Mouse (Mus musculus) intestine, embryonic 15.5 days (tissue): ENCODE results near the gene Fstl3. TPM values are rescaled to one million over a fixed set of nuclear protein-coding genes. Genes with fewer than 3 reads are reported as not detected.

Experiments
- ATAC-seq: fragments of 200-750 bp; cut with Nextera tagmentation; 2 replicates; pipeline ENCODE4 v1.8.0; 2017; ENCODE audit warnings: moderate TSS enrichment, moderate library complexity
- H3K27ac ChIP-seq: fragments of 300-500 bp; sonication (generic); 2 replicates; pipeline ENCODE4 v1.5.1; 2015; ENCODE audit warnings: mild to moderate bottlenecking, inconsistent platforms
- H3K27me3 ChIP-seq: fragments of 300-500 bp; sonication (generic); replicated peaks from 2 replicates; pipeline ENCODE4 v1.6.1; 2015; ENCODE audit warnings: inconsistent platforms
- H3K36me3 ChIP-seq: fragments of 300-500 bp; sonication (generic); 2 replicates; pipeline ENCODE4 v1.6.1; 2015; ENCODE audit warnings: inconsistent platforms
- H3K4me1 ChIP-seq: fragments of 300-500 bp; sonication (generic); replicated peaks from 2 replicates; pipeline ENCODE4 v1.6.1; 2015; ENCODE audit warnings: inconsistent platforms
- H3K4me2 ChIP-seq: fragments of 300-500 bp; sonication (generic); replicated peaks from 2 replicates; pipeline ENCODE4 v1.6.1; 2015; ENCODE audit warnings: mild to moderate bottlenecking, inconsistent platforms
- H3K4me3 ChIP-seq: fragments of 300-500 bp; sonication (generic); replicated peaks from 2 replicates; pipeline ENCODE4 v1.5.1; 2015; ENCODE audit warnings: inconsistent platforms
- H3K9ac ChIP-seq: fragments of 300-500 bp; sonication (generic); 2 replicates; pipeline ENCODE4 v1.6.1; 2015; ENCODE audit warnings: inconsistent platforms
- H3K9me3 ChIP-seq: fragments of 300-500 bp; sonication (generic); 2 replicates; pipeline ENCODE4 v1.6.1; 2016; ENCODE audit warnings: inconsistent platforms
- WGBS: fragments of 180-500 bp; shearing (Covaris S2); methylation state at CpG from one replicate; pipeline ENCODE4 v1.1.7; 2015; 5-methylcytosine and 5-hydroxymethylcytosine counted together
- polyA plus RNA-seq: library from polyadenylated mRNA; unstranded; fragments of >200 nt; fragmentation: Nextera tagmentation; extraction: Ambion mirVana; gene quantifications from 2 replicates; pipeline ENCODE4 v1.2.1, GENCODE M21; 2015

Gene Fstl3
- polyA plus RNA-seq, 1 experiment from 2014 or later: 14.0 TPM

DNA sequence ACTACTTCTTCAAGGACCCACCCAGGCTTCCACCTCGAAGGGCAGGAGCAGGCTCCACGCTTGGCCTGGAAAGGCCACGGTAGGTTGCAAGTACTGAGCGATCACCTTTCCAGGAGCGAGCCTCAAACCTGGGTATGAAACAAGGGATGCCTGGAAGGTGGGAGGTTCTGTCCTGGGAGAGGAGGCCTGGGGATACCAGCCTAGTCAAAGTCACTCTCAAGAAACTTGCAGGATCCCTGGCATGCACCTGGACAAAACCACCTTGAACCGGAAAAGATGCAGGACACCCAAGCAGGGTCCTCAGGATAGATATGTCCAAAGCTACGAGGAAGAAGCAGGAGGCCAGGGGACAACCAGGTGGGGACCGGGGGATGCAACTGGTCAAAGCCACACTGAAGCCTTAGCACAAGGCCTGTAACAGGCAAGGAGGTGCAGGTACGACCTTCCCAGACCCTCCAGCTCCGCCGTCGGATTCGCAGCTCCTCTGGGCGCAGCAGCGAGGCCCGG lies 11.0 kb upstream of the Fstl3 start:
- Histone ChIP-seq H3K27ac (peak overlapping the region; percentile 94), H3K9me3 (no peaks in the 10 kb centered on the region), H3K9ac (peak overlapping the region; percentile 94), H3K36me3 (peaks cover 13% of the 10 kb centered on the region), H3K4me3 (peak overlapping the region; percentile 93), H3K4me2 (peak overlapping the region; percentile 81), H3K4me1 (peaks cover 40% of the 10 kb centered on the region), H3K27me3 (no peaks in the 10 kb centered on the region)
- WGBS: 6% methylated on average over 16 of the region's 16 CpGs
- no peak for ATAC-seq

DNA sequence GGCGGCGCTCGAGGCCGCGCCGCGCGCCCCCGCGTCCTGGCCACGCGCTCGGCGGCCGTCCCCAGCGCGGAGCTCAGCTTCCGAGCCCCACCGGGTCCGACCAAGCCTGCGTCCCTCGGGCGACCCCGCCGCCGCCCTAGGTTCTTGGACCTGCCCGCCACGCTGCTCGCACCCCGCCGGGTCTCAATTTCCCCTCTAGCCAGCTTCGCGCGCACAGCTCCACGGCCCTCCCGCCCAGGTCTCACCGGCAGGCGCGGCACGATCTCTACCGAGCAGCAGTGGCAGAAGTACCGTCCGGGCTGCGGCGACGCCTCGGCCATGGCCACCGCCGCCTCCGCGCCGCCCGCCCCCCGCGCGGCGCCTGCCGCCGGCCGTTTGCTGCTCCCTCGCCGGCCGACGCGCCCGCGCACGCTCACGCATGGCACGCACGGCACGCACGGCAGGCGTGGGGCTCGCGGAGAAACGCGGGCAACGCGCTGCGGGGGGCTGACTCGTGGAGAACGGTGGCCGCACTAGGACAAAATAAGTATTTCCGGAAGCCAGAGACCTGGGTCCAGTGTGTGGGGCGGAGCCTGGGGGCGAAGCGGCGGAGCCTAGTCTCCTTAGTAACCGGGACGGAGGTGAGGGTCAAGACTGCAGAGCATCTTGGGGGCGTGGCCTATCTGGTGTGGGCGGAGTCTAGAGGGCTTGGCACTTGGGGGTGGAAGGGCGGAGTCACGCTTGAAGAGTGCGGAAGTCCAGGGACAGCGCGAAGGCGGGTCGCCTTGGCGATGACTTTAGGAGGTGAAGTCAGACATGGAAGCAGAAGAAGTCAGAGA lies 10.4 kb upstream of the Fstl3 start, which contains the start of gene Rnf126:
Gene Rnf126, minus strand, starts transcription at position 445 of the 818 bp plus-strand sequence.
- Histone ChIP-seq H3K9ac (peak within 1 kb of the TSS; percentile 94), H3K4me2 (peak within 1 kb of the TSS; percentile 81), H3K9me3 (no peaks in the 10 kb centered on the region), H3K36me3 (peaks cover 6% of the 10 kb centered on the region), H3K4me3 (peak within 1 kb of the TSS; percentile 93), H3K27ac (peak within 1 kb of the TSS; percentile 94), H3K27me3 (no peaks in the 10 kb centered on the region), H3K4me1 (peaks cover 40% of the 10 kb centered on the region)
- under 1% methylated on average over 101 of the region's 101 CpGs for WGBS
- peak; percentile 96 for ATAC-seq

DNA sequence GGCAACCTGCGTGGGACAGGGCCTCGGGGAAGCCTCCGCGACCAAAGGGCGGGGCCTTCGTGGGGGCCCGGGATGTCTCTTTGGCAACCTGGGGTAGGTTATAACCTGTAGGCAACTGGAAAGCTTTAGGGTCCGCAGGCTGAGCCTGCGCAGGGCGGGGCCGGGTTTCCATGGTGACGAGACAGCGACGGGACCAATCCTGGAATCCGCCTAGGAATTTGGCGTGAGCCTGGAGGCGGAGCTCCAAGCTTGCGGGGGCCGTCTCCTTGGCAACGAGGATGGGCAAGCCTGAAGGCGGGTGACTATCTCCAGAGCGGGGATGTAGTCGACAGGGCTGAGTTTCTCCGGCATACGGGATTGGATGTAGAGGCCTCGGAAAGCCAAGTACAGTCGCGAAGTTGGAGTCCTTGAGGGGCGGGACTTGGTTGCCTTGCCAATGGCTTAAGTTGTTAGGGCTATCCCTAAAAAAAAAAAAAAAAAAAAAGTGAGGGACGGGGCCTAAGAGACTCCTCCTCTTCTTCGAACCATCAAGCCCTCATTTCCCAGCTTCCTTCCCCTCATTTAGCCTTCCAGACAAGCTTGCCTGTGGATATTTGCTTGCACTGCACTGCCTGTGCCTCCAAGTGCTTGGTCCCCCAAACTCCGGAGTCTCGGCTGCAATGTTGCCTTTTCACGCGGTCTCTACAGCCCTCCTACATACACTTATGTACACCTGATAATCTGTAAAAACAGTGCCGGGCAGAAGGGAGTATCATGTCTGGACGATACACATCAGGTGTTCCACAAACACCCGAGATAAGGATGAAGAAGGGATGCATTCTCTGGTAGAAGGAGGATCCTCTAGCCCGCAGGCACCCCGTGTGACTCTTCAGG lies 9.5 kb upstream of the Fstl3 start:
- no peaks in the 10 kb centered on the region for H3K27me3 ChIP-seq
- H3K9ac ChIP-seq: peak overlapping the region; percentile 49
- H3K4me2 ChIP-seq: peak overlapping the region; percentile 81
- peak overlapping the region; percentile 94 for H3K27ac ChIP-seq
- 10% methylated on average over 40 of the region's 40 CpGs for WGBS
- ATAC-seq: peak; percentile 78
- H3K36me3 ChIP-seq: no peaks in the 10 kb centered on the region
- H3K4me3 ChIP-seq: peak overlapping the region; percentile 93
- peaks cover 40% of the 10 kb centered on the region for H3K4me1 ChIP-seq
- H3K9me3 ChIP-seq: no peaks in the 10 kb centered on the region

DNA sequence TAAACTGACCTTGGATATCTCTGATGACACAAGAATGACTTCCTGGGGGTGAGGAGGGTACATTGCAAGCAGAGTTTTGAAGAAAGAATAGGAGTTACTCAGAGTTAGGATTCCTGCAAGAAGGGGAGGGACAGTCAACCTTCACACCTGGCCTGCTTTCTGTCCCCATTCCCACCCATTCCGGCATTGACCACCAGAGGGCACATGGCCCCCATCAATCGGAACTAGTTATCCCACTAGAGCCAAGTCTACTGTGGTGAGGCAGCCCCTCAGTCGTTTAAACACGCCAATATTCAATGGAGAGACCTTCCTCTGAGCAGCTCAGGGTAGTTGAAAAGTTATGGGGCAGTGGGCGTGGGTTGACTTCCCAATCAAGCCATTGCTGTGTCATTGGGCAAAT lies 8.7 kb upstream of the Fstl3 start:
- Histone ChIP-seq H3K9me3 (no peaks in the 10 kb centered on the region), H3K9ac (no peak overlapping the region), H3K4me1 (peaks cover 40% of the 10 kb centered on the region), H3K27me3 (no peaks in the 10 kb centered on the region), H3K27ac (no peak overlapping the region), H3K36me3 (no peaks in the 10 kb centered on the region), H3K4me3 (no peak overlapping the region), H3K4me2 (no peak overlapping the region; the same call in 1 of the 2 replicates)
- ATAC-seq: no peak
- WGBS: under 1% methylated on average over 5 of the region's 5 CpGs

DNA sequence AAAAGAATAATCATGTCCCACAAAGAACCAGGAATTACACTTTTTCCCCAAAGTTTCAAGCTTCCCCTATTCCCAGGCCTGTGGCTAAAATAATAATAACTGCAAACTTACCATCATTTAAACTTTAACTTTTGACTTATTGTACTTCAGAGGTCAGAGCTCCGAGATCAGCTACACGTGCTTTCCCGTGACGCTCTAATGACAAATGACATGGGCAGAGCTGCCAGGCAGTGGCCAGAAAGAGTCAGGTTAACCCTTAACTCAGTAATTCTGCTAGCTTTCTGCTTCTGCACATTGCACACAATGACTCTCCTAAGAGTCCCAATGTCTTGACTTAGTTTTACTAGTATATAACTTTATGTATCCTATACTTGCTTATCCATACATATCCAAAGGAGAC lies 7.7 kb upstream of the Fstl3 start:
- H3K27ac ChIP-seq: no peak overlapping the region
- H3K36me3 ChIP-seq: no peaks in the 10 kb centered on the region
- no peaks in the 10 kb centered on the region for H3K9me3 ChIP-seq
- H3K4me3 ChIP-seq: no peak overlapping the region
- H3K9ac ChIP-seq: no peak overlapping the region
- no peaks in the 10 kb centered on the region for H3K27me3 ChIP-seq
- 33% methylated on average over 4 of the region's 4 CpGs for WGBS
- H3K4me1 ChIP-seq: peaks cover 33% of the 10 kb centered on the region
- ATAC-seq: no peak
- H3K4me2 ChIP-seq: no peak overlapping the region

DNA sequence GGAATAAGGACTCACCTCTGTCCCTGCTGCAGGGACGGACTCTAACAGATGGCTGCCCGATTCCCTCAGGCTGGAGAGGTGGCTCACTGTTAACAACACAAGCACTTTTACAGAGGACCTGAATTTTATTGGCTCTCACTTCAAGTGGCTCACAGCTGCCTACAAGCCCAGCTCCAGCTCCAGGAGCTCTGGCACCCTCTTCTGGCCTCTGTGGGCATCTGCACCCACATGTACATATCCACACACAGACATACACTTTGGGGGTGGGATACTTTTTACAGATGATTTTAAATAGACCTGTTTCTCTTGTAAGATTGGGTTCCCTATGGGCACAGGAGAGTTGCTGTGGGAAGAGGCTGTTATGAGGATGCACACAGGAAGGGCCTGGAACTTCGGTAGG lies 4.8 kb upstream of the Fstl3 start:
- Histone ChIP-seq H3K9me3 (no peaks in the 10 kb centered on the region), H3K27ac (no peak overlapping the region), H3K4me2 (no peak overlapping the region), H3K27me3 (no peaks in the 10 kb centered on the region), H3K36me3 (no peaks in the 10 kb centered on the region), H3K4me3 (no peak overlapping the region), H3K9ac (no peak overlapping the region), H3K4me1 (peaks cover 18% of the 10 kb centered on the region)
- no peak for ATAC-seq
- WGBS: 90% methylated on average over 3 of the region's 3 CpGs

DNA sequence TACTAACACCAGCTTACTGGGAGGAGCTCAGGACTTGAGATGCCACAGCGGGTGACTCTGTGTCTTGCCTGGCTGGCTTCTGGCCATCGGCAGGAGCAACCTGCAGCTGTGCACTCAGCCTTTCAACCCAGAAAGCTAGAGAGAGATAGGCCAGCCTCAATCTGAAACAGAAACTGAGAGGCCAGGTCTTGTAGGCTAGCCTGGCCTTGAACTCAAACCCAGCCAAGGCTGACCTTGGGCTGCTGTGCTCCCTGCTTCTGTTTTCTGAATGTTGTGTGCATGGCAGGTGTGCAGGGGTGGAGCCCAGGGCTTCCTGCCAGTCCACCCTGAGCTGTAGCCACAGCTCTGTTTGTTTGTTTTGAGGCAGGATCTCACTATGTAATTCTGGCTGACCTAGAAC lies 3.9 kb upstream of the Fstl3 start:
- no peak overlapping the region for H3K4me2 ChIP-seq
- no peak for ATAC-seq
- H3K27ac ChIP-seq: no peak overlapping the region
- no peak overlapping the region for H3K9ac ChIP-seq
- no peaks in the 10 kb centered on the region for H3K27me3 ChIP-seq
- no peak overlapping the region for H3K4me3 ChIP-seq
- 92% methylated on average over 2 of the region's 2 CpGs for WGBS
- H3K36me3 ChIP-seq: no peaks in the 10 kb centered on the region
- peaks cover 18% of the 10 kb centered on the region for H3K4me1 ChIP-seq
- H3K9me3 ChIP-seq: no peaks in the 10 kb centered on the region

DNA sequence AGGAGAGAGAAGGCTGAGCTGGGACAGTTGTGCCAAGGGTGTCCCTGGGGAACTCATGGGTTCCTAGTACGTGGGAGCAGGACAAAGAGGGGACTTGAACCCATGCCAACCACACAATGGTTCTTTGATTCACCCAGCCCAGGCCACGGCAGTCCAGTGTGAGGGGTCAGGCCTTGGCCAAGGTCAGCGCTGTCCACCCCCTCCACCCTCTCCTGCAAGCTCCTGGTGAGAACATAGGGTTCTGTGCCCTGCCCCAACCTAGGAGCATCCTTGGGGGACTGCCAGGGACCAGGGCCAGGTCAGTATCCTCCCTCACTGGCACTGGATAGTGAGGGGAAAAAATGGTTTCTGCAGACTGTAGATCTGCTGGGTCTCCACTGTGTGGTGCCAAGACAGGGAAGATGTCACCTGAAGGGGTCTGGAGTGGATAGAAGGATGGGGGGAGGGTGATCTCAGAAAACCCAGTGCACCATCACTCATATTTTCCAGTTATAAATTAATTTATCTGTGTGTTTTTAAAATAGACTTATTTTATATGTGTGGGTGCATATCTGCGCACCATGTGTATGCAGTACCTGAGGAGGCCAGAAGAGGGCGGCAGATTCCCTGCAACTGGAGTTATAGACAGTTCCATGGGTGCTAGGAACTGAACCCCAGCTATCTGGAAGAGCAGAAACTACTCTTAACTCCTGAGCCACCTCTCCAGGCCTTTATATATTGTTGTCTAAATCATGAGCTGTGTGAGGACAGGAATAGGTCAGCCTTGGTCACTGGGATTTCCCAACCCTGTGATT lies 2.4 kb upstream of the Fstl3 start:
- Histone ChIP-seq H3K4me1 (peaks cover 28% of the 10 kb centered on the region), H3K9me3 (no peaks in the 10 kb centered on the region), H3K27ac (no peak overlapping the region), H3K4me3 (no peak overlapping the region), H3K9ac (no peak overlapping the region), H3K27me3 (no peaks in the 10 kb centered on the region), H3K4me2 (no peak overlapping the region), H3K36me3 (no peaks in the 10 kb centered on the region)
- 68% methylated on average over 5 of the region's 5 CpGs for WGBS
- ATAC-seq: no peak

DNA sequence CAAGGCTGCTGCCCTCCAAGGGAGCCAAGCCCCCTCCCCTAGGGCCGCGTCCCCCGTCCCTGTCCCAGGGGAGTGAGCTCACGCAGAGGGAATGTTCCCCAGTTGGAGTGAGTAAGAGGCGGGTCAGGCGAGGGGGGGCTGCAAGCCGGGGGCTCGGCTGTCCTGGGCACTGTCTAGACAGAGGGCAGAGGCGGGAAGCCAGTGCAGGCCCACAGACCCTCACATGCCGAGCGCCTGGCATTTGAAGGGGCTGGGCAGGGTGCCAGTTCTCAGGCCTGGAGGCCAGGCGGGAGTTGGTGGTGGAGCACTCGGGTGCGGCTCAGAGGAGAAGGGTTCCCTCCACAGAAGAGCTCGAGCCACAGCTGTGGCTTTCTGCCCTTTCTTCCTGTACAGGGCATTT lies 934 bp downstream of the Fstl3 start:
- H3K27ac ChIP-seq: peak overlapping the region; percentile 54
- ATAC-seq: peak; percentile 2; the same call in 1 of the 2 replicates
- H3K9ac ChIP-seq: 0 out of 2 replicates have a peak overlapping the region, but pooled peaks have one; percentile 69
- no peaks in the 10 kb centered on the region for H3K27me3 ChIP-seq
- H3K36me3 ChIP-seq: no peaks in the 10 kb centered on the region
- no peaks in the 10 kb centered on the region for H3K9me3 ChIP-seq
- peak overlapping the region; percentile 86 for H3K4me2 ChIP-seq
- peak overlapping the region; percentile 54 for H3K4me3 ChIP-seq
- 11% methylated on average over 15 of the region's 15 CpGs for WGBS
- H3K4me1 ChIP-seq: peaks cover 42% of the 10 kb centered on the region

DNA sequence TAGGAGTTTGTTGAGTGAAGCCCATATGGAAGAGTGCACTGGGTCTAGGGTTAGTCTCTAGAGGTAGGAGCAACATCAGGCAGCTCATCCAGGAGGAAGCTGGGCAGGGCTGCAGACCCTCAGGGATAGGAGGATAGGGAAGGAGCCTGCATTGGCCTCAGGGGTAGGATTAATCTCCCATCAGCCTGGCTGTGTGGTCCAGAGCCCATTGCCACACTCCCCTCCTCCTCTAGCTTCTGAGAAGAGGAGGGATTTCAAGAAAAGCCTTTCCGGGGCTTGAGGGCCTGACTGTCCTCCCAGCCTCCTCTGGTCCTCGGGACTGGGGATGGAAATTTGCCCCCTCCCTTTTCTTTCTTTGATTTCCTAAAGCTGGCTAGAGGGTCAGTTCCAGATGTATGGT lies 2.1 kb downstream of the Fstl3 start:
- ATAC-seq: no peak
- no peaks in the 10 kb centered on the region for H3K27me3 ChIP-seq
- WGBS: 21% methylated on average over 2 of the region's 2 CpGs
- no peak overlapping the region for H3K9ac ChIP-seq
- 0 out of 2 replicates have a peak overlapping the region, but pooled peaks have one; percentile 7 for H3K27ac ChIP-seq
- no peak overlapping the region for H3K4me3 ChIP-seq
- no peak overlapping the region for H3K4me2 ChIP-seq
- H3K36me3 ChIP-seq: no peaks in the 10 kb centered on the region
- no peaks in the 10 kb centered on the region for H3K9me3 ChIP-seq
- peaks cover 42% of the 10 kb centered on the region for H3K4me1 ChIP-seq

DNA sequence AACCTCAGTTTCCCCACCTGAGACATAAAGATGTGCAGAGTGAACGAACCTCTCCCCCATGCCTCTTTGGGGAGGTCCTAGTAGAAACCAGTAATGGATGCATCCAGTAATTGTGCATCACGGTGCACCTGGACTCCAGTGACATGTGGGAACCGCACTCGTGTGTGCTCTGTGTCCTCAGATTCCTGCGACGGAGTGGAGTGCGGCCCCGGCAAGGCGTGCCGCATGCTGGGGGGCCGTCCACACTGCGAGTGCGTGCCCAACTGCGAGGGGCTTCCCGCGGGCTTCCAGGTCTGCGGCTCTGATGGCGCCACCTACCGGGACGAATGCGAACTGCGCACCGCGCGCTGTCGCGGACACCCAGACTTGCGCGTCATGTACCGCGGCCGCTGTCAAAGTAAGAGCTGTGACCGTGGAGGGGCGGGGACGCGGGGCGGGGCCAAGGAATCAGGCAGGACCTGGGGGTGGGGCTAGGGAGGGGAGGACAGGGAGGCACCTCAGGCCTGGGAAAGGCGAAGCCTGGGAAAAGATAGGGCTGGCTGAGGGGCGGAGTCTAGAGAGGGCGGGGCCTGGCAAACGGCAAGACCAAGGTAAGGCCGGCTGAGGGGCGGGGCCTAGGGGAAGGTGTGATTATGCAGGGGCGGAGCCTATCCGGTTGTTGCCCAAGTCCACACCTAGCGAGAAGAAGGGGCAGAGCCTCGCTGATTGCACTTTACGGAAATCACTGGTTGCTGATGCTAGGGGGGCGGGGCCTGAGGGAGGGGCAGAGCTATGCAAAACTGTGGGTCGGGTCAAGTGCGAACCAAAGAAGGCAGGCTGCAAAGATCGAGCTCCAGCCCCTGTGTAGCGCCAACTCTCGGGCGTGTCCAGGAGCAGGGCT lies 3.0 kb downstream of the Fstl3 start:
- Histone ChIP-seq H3K4me1 (peaks cover 42% of the 10 kb centered on the region), H3K36me3 (no peaks in the 10 kb centered on the region), H3K4me3 (peak overlapping the region; percentile 46), H3K4me2 (peak overlapping the region; percentile 82), H3K27ac (peak overlapping the region; percentile 63; the same call in 1 of the 2 replicates), H3K27me3 (no peaks in the 10 kb centered on the region), H3K9me3 (no peaks in the 10 kb centered on the region), H3K9ac (0 out of 2 replicates have a peak overlapping the region, but pooled peaks have one; percentile 36)
- peak; percentile 92 for ATAC-seq
- 2% methylated on average over 54 of the region's 55 CpGs for WGBS
